Mouse (Mus musculus): ENCODE results near the gene Slfn14.
"Not testable (repeated sequence)": the region's sequence is repeated elsewhere in the genome, so short reads cannot be mapped to it uniquely, and the experiment has no call there.

Slfn14 gene

DNA sequence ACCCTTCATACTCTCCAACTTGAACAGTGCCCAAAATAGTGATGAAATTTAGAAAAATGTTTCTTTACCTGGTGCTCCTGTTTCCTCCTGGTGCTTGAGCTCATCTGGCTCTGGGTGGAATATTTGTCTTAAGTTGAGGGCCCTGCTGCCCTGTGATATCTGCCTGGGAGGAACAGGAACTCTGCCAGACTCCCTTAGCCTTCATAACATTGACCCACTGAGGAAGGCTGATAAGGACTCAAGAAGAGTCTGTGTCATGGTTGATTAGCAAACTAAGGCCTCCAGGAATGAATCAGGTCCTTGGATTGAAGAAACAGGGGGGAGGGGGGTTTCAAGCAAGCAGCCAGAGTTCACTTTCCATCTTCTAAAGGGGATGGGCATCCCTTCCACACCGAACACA lies at the start of gene Slfn14:
Gene Slfn14 (minus strand): TSS at position 161 of the 400 bp plus-strand sequence.
- no peak for DNase-seq (ENCODE audit: low spot score)

- DNase-seq (ENCODE audit: low spot score) = no peak
These were observed 49.3 kb upstream of the Slfn14 start for GRCm38 (mm10) chr11:83335826-83336225.

GRCm38 (mm10) chr11:83327427-83327826 lies 40.9 kb upstream of the Slfn14 start:
- peak; percentile 75 for DNase-seq (ENCODE audit: low spot score)

- not testable (repeated sequence) for DNase-seq (ENCODE audit: low spot score)
These were observed 40.2 kb upstream of the Slfn14 start for GRCm38 (mm10) chr11:83326692-83327091.

GRCm38 (mm10) chr11:83319048-83319447 lies 32.5 kb upstream of the Slfn14 start:
- no peak for DNase-seq (ENCODE audit: low spot score)

DNA sequence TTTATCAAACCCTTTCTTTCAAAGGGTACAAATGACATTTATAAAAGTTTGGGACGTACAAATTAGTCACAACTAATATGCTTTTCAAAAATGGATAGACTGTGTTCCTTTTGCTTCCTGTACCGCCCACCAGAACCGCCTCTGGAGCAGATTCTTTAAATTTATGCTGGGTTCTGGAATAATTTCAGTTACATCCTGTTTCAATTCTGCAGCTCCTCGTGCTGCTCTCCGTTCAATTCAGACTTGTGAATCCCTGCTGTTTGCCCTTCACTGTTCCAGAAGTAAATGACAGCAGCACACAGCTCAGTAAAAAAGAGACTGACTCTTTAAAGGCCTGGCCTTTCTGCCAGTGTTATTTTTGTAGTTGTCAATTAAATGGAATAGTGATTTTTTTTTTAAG lies 25.9 kb upstream of the Slfn14 start:
- DNase-seq (ENCODE audit: low spot score) = no peak

GRCm38 (mm10) chr11:83306700-83307253 lies 20.3 kb upstream of the Slfn14 start:
- DNase-seq (ENCODE audit: low spot score) = no peak

- DNase-seq (ENCODE audit: low spot score) = no peak
These were observed 18.0 kb upstream of the Slfn14 start for GRCm38 (mm10) chr11:83304485-83304884.

GRCm38 (mm10) chr11:83303751-83304150 lies 17.2 kb upstream of the Slfn14 start:
- no peak for DNase-seq (ENCODE audit: low spot score)

DNA sequence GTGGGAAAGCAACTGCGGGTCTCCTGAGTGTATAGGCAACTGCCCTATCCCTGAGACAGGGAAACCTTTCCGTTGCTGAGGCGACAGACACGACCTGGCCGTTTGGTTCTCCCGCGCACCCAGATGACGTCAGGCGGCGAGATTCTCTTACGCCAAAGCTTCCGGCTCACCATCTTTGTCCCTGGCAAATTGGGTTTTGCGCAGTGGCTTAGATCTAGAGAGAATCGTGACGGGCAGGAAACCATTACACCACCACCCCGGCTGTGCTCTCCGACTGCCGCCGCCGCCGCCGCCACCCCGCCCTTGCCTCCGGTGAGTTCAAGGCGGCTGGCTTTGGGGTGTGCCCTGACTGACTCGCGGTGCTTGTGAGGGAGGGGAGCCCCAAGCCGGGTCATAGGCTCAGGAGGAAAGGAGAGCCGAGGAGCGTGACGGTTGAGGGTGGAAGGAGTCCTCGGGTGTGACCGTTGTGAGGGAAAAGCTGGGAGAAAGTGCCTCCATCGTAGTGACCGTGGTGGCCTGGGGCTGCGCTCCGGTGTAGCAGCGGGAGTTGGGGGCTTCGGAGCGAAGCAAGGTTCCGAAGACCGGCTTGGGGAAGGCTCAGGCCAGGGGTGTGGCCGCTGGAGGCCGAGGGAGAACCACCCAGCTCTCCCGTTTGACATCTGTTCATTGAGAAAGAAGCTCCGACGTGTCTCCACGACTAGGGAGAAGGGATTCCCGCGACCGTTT lies 16.2 kb upstream of the Slfn14 start, which contains the start of gene Pex12:
Gene Pex12 (minus strand): TSS at position 61 of the 726 bp plus-strand sequence.
- DNase-seq (ENCODE audit: low spot score) = peak; percentile 96

GRCm38 (mm10) chr11:83302124-83302523 lies 15.6 kb upstream of the Slfn14 start:
- no peak for DNase-seq (ENCODE audit: low spot score)

GRCm38 (mm10) chr11:83301431-83301831 lies 14.9 kb upstream of the Slfn14 start:
- DNase-seq (ENCODE audit: low spot score) = no peak

DNA sequence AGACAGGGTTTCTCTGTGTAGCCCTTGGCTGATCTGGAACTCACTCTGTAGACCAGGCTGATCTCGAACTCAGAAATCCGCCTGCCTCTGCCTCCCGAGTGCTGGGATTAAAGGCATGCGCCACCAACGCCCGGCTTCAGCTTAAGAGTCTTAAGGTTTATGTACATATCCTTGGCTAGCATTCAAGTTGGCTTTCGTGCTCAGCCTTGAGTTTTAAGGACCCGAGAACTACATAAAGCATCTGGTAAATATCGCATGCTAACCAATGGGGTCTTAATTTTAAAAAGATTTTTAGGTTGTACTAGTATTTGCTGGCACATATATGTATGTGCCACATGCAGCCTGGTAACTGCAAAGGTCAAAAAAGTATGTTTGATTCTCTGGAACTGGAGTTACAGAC lies 13.2 kb upstream of the Slfn14 start:
- no peak for DNase-seq (ENCODE audit: low spot score)

GRCm38 (mm10) chr11:83298225-83299195 lies 12.0 kb upstream of the Slfn14 start, which contains the start of gene Ap2b1:
Gene Ap2b1, plus strand, starts transcription at chr11:83299024.
- DNase-seq (ENCODE audit: low spot score) = peak; percentile 88

GRCm38 (mm10) chr11:83297816-83298215 lies 11.3 kb upstream of the Slfn14 start:
- no peak for DNase-seq (ENCODE audit: low spot score)

DNA sequence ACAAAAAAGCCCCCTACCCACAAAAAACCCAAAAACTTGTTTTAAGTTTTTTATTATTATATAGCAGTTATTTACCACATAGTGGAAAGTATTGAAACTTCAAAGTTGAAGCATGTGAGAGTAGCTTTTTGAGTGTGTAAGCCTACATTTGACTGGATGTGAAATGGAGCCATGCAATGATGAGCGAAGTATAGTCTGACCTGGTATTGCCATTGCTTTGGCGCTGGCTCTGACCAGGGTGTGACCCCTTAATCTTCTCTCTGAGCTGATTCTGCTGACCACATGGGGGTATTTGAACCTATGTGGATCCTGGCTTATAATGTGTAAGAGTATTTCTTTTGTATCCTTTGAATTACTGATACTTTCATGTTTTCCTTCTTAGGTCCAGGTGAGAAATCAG lies 7.6 kb upstream of the Slfn14 start:
- DNase-seq (ENCODE audit: low spot score) = no peak

GRCm38 (mm10) chr11:83293182-83293581 lies 6.7 kb upstream of the Slfn14 start:
- DNase-seq (ENCODE audit: low spot score) = no peak

DNA sequence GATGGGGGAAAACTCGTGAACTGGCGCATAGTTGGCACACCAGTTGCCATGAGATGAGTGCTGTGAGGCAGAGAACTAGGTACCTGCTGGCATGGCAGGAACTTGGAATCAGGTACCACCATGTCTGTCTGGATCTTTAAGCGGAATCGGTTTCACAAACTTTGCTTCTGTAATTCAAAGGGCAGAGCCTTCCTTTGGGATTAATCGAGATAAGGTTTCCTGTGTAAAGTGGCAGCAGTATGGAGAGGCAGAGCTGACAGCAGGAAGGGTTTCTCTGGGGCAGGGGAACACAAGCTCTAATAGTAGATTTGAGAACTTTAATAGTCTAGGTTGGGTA lies 5.7 kb upstream of the Slfn14 start:
- no peak for DNase-seq (ENCODE audit: low spot score)

DNA sequence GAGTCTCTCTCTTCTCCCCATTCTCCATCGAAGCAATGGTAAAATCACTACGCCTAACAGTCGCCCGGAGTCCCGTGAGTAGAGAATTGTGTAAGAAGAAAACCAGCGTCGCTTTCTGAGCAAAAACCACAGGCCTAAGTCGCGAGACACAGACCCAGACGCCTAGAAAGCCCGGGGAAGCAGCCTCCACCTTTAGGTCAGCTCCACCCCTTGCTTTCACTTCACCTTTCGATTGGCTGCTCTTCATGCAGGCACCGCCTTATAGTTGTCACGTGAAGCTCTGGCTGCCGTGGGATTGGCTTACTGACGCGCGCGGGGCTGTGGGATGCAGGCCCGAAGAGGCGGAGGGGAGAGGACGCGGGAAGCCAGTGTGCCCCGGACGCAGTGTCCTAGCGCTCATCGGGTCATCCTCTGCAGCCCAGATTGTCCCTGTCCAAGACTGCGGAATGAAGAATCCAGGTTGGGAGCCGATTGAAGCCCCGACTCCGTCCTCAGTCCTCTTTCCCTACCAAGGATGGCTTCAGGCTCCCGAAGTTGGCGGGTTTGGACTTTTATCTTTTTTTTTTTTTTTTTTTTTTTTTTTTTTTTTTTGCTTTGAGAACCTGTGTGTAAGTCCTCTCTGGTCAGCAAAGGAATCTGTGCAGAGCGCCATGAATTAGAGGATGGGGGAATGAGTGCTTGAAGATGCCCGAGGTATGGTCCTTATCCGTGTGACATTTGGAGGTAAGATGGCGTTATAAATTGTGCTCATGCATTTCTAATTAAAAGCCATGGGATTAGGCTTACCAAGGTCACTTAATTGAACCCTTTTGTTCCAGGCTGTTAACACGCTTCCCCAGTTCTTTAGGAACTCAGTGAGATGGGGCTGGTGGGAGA lies 5.1 kb upstream of the Slfn14 start:
- peak; percentile 91 for DNase-seq (ENCODE audit: low spot score)

GRCm38 (mm10) chr11:83289633-83290032 lies 3.1 kb upstream of the Slfn14 start:
- DNase-seq (ENCODE audit: low spot score) = no peak

- DNase-seq (ENCODE audit: low spot score) = no peak
These were observed 2.5 kb upstream of the Slfn14 start for GRCm38 (mm10) chr11:83289036-83289435.

- no peak for DNase-seq (ENCODE audit: low spot score)
These were observed 899 bp downstream of the Slfn14 start for GRCm38 (mm10) chr11:83285627-83286026.
